Comparison of ENCODE assay signal across 8 mouse cellular contexts in the genomic region with DNA sequence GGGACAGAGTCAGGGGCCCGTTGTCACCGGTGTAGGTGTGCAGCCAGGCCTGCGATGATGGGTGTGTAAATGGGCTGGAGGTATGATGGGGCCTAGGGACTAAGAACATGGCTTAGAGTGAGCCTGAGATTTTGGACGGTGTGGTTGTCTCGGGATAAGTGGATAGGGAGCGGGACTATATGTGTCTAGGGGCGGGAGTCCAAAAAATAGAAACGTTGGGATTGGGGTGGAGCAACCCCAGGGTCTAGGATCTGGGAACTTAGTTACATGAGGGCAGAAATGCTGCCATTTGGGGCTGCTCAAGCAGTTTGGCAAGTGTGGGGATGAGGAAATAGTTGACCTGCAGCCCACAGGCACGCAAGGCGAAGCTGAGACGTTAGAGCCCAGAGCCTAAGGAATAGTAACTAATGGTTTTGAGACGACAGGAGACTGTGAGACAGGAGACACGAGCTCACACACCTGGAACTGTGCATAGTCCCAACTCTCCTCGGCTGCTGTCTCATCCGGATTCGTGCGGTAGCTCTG. TPM values are rescaled to one million over a fixed set of nuclear protein-coding genes. Genes with fewer than 3 reads are reported as not detected.
DNase-seq lines count a peak whose midpoint lies in the region; ATAC-seq lines count a peak whose summit lies in the region.

No protein-coding gene starts in this region.

- H3K4me3 ChIP-seq in kidney, embryonic 14.5 days (ENCODE audit: low read length): peak overlapping the region; percentile 1; the same call in 1 of the 2 replicates
- 0 out of 2 replicates have a peak overlapping the region, but pooled peaks have one; percentile 13 for H3K4me3 ChIP-seq in embryonic facial prominence, embryonic 11.5 days (ENCODE audit: low read depth, low read length)
- H3K4me3 ChIP-seq in hindbrain, embryonic 10.5 days: peak overlapping the region; percentile 29

- H3K36me3 ChIP-seq in kidney, embryonic 14.5 days (ENCODE audit: control insufficient read depth, insufficient read depth, low read length): peaks cover 27% of the 10 kb centered on the region
- H3K36me3 ChIP-seq in embryonic facial prominence, embryonic 11.5 days (replicated peaks; ENCODE audit: control insufficient read depth, insufficient read depth, low read depth, low read length): peaks cover 8% of the 10 kb centered on the region
- H3K36me3 ChIP-seq in hindbrain, embryonic 10.5 days: peaks cover 32% of the 10 kb centered on the region

- peak overlapping the region; percentile 44 for H3K4me2 ChIP-seq in kidney, embryonic 14.5 days (replicated peaks; ENCODE audit: low read depth, low read length)
- peak overlapping the region; percentile 22 for H3K4me2 ChIP-seq in embryonic facial prominence, embryonic 11.5 days (ENCODE audit: low read depth, low read length)

- H3K9me3 ChIP-seq in kidney, embryonic 14.5 days (ENCODE audit: control insufficient read depth, low read length): no peaks in the 10 kb centered on the region
- no peaks in the 10 kb centered on the region for H3K9me3 ChIP-seq in embryonic facial prominence, embryonic 11.5 days (replicated peaks; ENCODE audit: control insufficient read depth, low read length)
- no peaks in the 10 kb centered on the region for H3K9me3 ChIP-seq in hindbrain, embryonic 10.5 days

- no peak overlapping the region for H3K9ac ChIP-seq in kidney, embryonic 14.5 days (ENCODE audit: low read depth, low read length)
- H3K9ac ChIP-seq in embryonic facial prominence, embryonic 11.5 days (replicated peaks; ENCODE audit: low read length): peak overlapping the region; percentile 48

- WGBS in kidney, embryonic 14.5 days: 34% methylated on average over 17 of the region's 17 CpGs
- 26% methylated on average over 17 of the region's 17 CpGs for WGBS in embryonic facial prominence, embryonic 11.5 days
- 26% methylated on average over 17 of the region's 17 CpGs for WGBS in hindbrain, embryonic 10.5 days

- ATAC-seq in kidney, embryonic 14.5 days (ENCODE audit: low FRiP score, low TSS enrichment): peak; percentile 5
- peak; percentile 10; the same call in 1 of the 2 replicates for ATAC-seq in embryonic facial prominence, embryonic 11.5 days (replicated peaks; ENCODE audit: insufficient number of reproducible peaks, low FRiP score, low TSS enrichment, low read depth)

- no peak overlapping the region; the same call in 1 of the 2 replicates for H3K27ac ChIP-seq in kidney, embryonic 14.5 days (ENCODE audit: low read depth, low read length)
- peak overlapping the region; percentile 65 for H3K27ac ChIP-seq in embryonic facial prominence, embryonic 11.5 days (replicated peaks; ENCODE audit: low read depth, low read length)
- peak overlapping the region; percentile 79 for H3K27ac ChIP-seq in hindbrain, embryonic 10.5 days

- H3K27me3 ChIP-seq in kidney, embryonic 14.5 days (ENCODE audit: control insufficient read depth, insufficient read depth, low read length): peaks cover 2% of the 10 kb centered on the region; the same call in 1 of the 2 replicates
- H3K27me3 ChIP-seq in embryonic facial prominence, embryonic 11.5 days (ENCODE audit: control insufficient read depth, insufficient read depth, low read length): peaks cover 13% of the 10 kb centered on the region
- H3K27me3 ChIP-seq in hindbrain, embryonic 10.5 days (ENCODE audit: insufficient read depth, poor library complexity, severe bottlenecking): peaks cover 68% of the 10 kb centered on the region

- H3K4me1 ChIP-seq in kidney, embryonic 14.5 days (ENCODE audit: control insufficient read depth, insufficient read depth, low read length): peaks cover 11% of the 10 kb centered on the region
- peaks cover 5% of the 10 kb centered on the region for H3K4me1 ChIP-seq in embryonic facial prominence, embryonic 11.5 days (ENCODE audit: control insufficient read depth, insufficient read depth, low read length)
- peaks cover 57% of the 10 kb centered on the region for H3K4me1 ChIP-seq in hindbrain, embryonic 10.5 days (replicated peaks)

- DNase-seq in kidney, postnatal 14 days: no peak
- DNase-seq in embryonic facial prominence, embryonic 11.5 days (ENCODE audit: low spot score): no peak
- DNase-seq in hindbrain, embryonic 10.5 days (ENCODE audit: low spot score): no peak
- peak; percentile 45 for DNase-seq in lung, postnatal 36 days
- DNase-seq in right cerebral cortex, postnatal 10 days (ENCODE audit: low spot score in 2 of 2): no peak
- no peak for DNase-seq in spleen, adult 12 weeks (ENCODE audit: low spot score)
- DNase-seq in thymus, postnatal 10 days (ENCODE audit: low spot score in 2 of 2): no peak

RNA-seq across cellular contexts. Expression of a gene that starts 3.2 kb away (rescaled TPM):
- polyA plus RNA-seq in kidney, embryonic 14.5 days (2014; fragmentation: Nextera tagmentation; extraction: Ambion mirVana): 0.60 and 1.2 TPM in 2 replicates
- polyA plus RNA-seq in embryonic facial prominence, embryonic 11.5 days (2014; fragmentation: Nextera tagmentation; extraction: Ambion mirVana): 0.86 and 1.1 TPM in 2 replicates
- polyA plus RNA-seq in hindbrain, embryonic 10.5 days (2016; fragmentation: Nextera tagmentation; extraction: Ambion mirVana): 1.0 and 1.1 TPM in 2 replicates

RNA-seq across cellular contexts. Expression of a gene that starts 5.2 kb away (rescaled TPM):
- polyA plus RNA-seq in kidney, embryonic 14.5 days (2014; fragmentation: Nextera tagmentation; extraction: Ambion mirVana): 0.18 and 0.20 TPM in 2 replicates
- polyA plus RNA-seq in embryonic facial prominence, embryonic 11.5 days (2014; fragmentation: Nextera tagmentation; extraction: Ambion mirVana): 0.21 TPM in 1 of 2 replicates, not detected in the other
- 0.26 TPM in 1 of 2 replicates, not detected in the other for polyA plus RNA-seq in hindbrain, embryonic 10.5 days (2016; fragmentation: Nextera tagmentation; extraction: Ambion mirVana)

RNA-seq across cellular contexts. Expression of a gene that starts 20.2 kb away (rescaled TPM):
- 206 and 234 TPM in 2 replicates for polyA plus RNA-seq in kidney, embryonic 14.5 days (2014; fragmentation: Nextera tagmentation; extraction: Ambion mirVana)
- polyA plus RNA-seq in embryonic facial prominence, embryonic 11.5 days (2014; fragmentation: Nextera tagmentation; extraction: Ambion mirVana): 276 and 285 TPM in 2 replicates
- polyA plus RNA-seq in hindbrain, embryonic 10.5 days (2016; fragmentation: Nextera tagmentation; extraction: Ambion mirVana): 324 and 370 TPM in 2 replicates

RNA-seq across cellular contexts. Expression of a gene that starts 23.8 kb away (rescaled TPM):
- polyA plus RNA-seq in kidney, embryonic 14.5 days (2014; fragmentation: Nextera tagmentation; extraction: Ambion mirVana): 0.44 and 1.1 TPM in 2 replicates
- 1.8 and 2.3 TPM in 2 replicates for polyA plus RNA-seq in embryonic facial prominence, embryonic 11.5 days (2014; fragmentation: Nextera tagmentation; extraction: Ambion mirVana)
- 1.8 and 2.1 TPM in 2 replicates for polyA plus RNA-seq in hindbrain, embryonic 10.5 days (2016; fragmentation: Nextera tagmentation; extraction: Ambion mirVana)

RNA-seq across cellular contexts. Expression of a gene that starts 31.0 kb away (rescaled TPM):
- 0.93 and 1.1 TPM in 2 replicates for polyA plus RNA-seq in kidney, embryonic 14.5 days (2014; fragmentation: Nextera tagmentation; extraction: Ambion mirVana)
- 0.41 and 0.42 TPM in 2 replicates for polyA plus RNA-seq in embryonic facial prominence, embryonic 11.5 days (2014; fragmentation: Nextera tagmentation; extraction: Ambion mirVana)
- polyA plus RNA-seq in hindbrain, embryonic 10.5 days (2016; fragmentation: Nextera tagmentation; extraction: Ambion mirVana): 0.64 and 0.80 TPM in 2 replicates
